Mouse (Mus musculus) erythroid progenitor cell, adult 5-6 weeks (primary cell): ENCODE results near the gene Rnf146. TPM values are rescaled to one million over a fixed set of nuclear protein-coding genes. Genes with fewer than 3 reads are reported as not detected.
"Not testable (repeated sequence)": the region's sequence is repeated elsewhere in the genome, so short reads cannot be mapped to it uniquely, and the experiment has no call there.

Experiments
- ATAC-seq: replicated peaks from 2 replicates; pipeline ENCODE4 v1.8.0; 2016; ENCODE audit warnings: moderate number of reproducible peaks, mild to moderate bottlenecking, moderate TSS enrichment, inconsistent platforms; ENCODE audit not compliant: poor library complexity, low FRiP score, severe bottlenecking
- total RNA-seq, 2 experiments: library from RNA; stranded (forward) in 1 of 2; stranded (reverse) in 1 of 2; fragments of 150-400 nt in 1 of 2; fragments of 186-747, 209-891 nt in 1 of 2; gene quantifications; 2 replicates each; pipeline versions ENCODE4 v1.2.3 to v1.2.4; 2015 to 2017; ENCODE audit warnings: low replicate concordance in 2 of 2

Rnf146 gene
- 14.1 and 22.2 TPM in 2 replicates for total RNA-seq (2015; ENCODE audit: low replicate concordance)
- 23.5 and 32.1 TPM in 2 replicates for total RNA-seq (2017; ENCODE audit: low replicate concordance)

- peak; percentile 50 for ATAC-seq
Measured at GRCm38 (mm10) chr10:29362197-29362900, at the start of gene Rnf146. Gene Rnf146, minus strand, starts transcription at chr10:29362442.

GRCm38 (mm10) chr10:29402656-29403268 is 40.5 kb upstream of the Rnf146 start:
- ATAC-seq = no peak

GRCm38 (mm10) chr10:29394890-29395289 is 32.6 kb upstream of the Rnf146 start:
- not testable (repeated sequence) for ATAC-seq

GRCm38 (mm10) chr10:29381558-29381957 is 19.3 kb upstream of the Rnf146 start:
- ATAC-seq = no peak

GRCm38 (mm10) chr10:29374065-29374464 is 11.8 kb upstream of the Rnf146 start:
- no peak for ATAC-seq

- peak; percentile 91 for ATAC-seq
Measured at GRCm38 (mm10) chr10:29361464-29362196, 612 bp downstream of the Rnf146 start.

GRCm38 (mm10) chr10:29361095-29361463 is 1.2 kb downstream of the Rnf146 start:
- peak; percentile 16 for ATAC-seq

- ATAC-seq = no peak
Measured at GRCm38 (mm10) chr10:29354183-29354582, 8.1 kb downstream of the Rnf146 start.

- ATAC-seq = no peak
Measured at GRCm38 (mm10) chr10:29352575-29352974, 9.7 kb downstream of the Rnf146 start.

GRCm38 (mm10) chr10:29351420-29351819 is 10.8 kb downstream of the Rnf146 start:
- ATAC-seq = no peak

- no peak for ATAC-seq
Measured at GRCm38 (mm10) chr10:29346638-29347037, 15.6 kb downstream of the Rnf146 start.

- no peak for ATAC-seq
Measured at GRCm38 (mm10) chr10:29344232-29344631, 18.0 kb downstream of the Rnf146 start.

GRCm38 (mm10) chr10:29338355-29339056 is 23.7 kb downstream of the Rnf146 start:
- peak; percentile 82 for ATAC-seq

GRCm38 (mm10) chr10:29333836-29334235 is 28.4 kb downstream of the Rnf146 start:
- ATAC-seq = no peak

GRCm38 (mm10) chr10:29324817-29325216 is 37.4 kb downstream of the Rnf146 start:
- no peak for ATAC-seq

GRCm38 (mm10) chr10:29313905-29314304 is 48.3 kb downstream of the Rnf146 start:
- ATAC-seq = 0 out of 2 replicates have a peak, but pooled peaks have one; percentile 4

GRCm38 (mm10) chr10:29313064-29313638 is 49.1 kb downstream of the Rnf146 start, which contains the start of gene Echdc1:
Gene Echdc1, plus strand, starts transcription at chr10:29313166.
- ATAC-seq = peak; percentile 93

- ATAC-seq = no peak
Measured at GRCm38 (mm10) chr10:29311480-29312219, 50.6 kb downstream of the Rnf146 start.

- ATAC-seq = no peak
Measured at GRCm38 (mm10) chr10:29302230-29302629, 60.0 kb downstream of the Rnf146 start.
